Mouse (Mus musculus) v-Abl transformed pro-B cells (cell line): ENCODE results near the gene Arfrp1.

Source experiments
- in situ Hi-C, 2 experiments: fragments of 400-800 bp; cut with MboI; formaldehyde crosslinking; loops; one replicate each; pipeline ENCODE4 v1.15.1; 2025; ENCODE audit not compliant: unreplicated experiment in 2 of 2

Arfrp1 gene

DNA sequence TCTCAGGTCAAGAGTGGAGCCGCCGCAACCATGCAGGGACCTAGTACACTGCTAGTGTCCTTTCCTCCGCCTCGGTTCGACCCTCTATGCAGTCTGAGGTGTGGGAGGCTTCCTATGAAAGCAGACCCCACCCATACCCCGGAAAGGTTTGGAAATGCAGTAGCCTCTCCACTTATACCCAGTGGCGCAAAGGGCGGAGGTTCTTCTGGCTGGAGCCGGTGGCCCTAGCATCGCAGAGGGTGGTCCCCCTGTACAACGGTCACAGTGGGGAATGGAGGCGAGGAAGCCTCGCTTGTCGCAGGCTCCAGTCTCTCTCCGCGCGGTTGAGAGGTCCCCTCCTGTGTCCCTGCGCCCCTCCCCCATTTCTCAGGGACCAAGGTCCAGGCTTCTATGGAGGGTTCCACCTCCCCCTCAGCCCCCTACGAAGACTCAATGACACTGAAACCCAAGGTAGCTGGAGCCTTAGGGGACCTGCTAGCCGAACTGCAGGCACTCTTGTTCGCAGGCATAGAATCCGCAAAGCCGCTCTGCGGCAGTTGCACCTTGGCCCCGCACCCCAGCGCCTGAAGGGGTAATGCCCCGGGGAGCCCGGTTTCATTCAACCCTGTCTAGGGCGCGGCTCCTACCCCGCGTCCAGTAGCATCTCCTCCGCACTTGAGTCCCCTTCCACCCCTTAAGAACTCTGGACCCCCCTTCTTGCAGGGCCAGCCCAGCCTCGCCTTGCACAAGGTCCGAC is 51.7 kb downstream of the Arfrp1 start:
- in situ Hi-C loops, result loop anchor here in 1 of 2 experiments (25.0 kb wide), 1 partner anchor 1051 kb away; the partner anchor contains the start of genes Cables2 and Rps21

DNA sequence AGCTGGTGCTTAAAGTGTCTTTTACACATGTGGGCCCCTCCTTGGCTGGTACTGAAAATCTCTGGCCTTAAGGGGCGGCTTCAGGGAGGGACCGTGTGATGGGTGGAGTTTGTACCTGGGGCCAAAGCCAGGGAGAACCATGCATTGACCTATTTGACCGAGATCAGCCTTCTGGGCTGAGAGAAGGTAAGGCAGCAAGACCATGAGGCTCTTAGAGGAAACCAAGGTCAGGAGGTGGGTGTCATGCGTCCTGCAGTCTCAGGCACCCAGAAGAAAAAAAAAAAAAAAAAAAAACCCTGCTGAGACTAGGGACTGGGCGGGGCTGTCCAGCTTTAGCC is 52.2 kb downstream of the Arfrp1 start:
- in situ Hi-C loops, result loop anchor here in 1 of 2 experiments (25.0 kb wide), 1 partner anchor 1051 kb away; the partner anchor contains the start of genes Cables2 and Rps21

DNA sequence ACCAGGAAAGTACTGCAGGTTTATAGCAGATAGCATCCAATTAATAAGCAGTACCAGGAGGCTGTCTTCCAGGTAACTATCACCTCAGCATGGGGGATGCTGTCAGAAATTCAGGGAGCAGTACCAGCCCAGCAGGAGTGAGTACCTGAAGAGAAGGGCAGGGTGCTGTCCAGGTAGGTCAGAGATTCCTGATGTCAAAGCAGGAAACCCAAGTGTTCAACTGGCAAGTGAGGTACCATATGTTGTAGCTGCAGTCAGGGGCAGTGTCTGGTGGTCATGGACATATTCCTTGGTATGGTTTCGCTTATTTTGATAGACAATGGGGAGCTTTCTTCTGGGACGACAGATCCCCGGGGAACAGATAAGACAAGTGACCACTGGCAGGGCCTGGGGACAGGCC is 52.8 kb downstream of the Arfrp1 start:
- in situ Hi-C loops, result loop anchor here in 1 of 2 experiments (25.0 kb wide), 1 partner anchor 1050 kb away; the partner anchor contains the start of genes Cables2 and Rps21
